Mouse (Mus musculus): ENCODE data around the gene Invs. TPM values are rescaled to one million over a fixed set of nuclear protein-coding genes. Genes with fewer than 3 reads are reported as not detected.

The Invs gene
- polyA plus RNA-seq, 1 experiment, result 3.4 TPM

DNA sequence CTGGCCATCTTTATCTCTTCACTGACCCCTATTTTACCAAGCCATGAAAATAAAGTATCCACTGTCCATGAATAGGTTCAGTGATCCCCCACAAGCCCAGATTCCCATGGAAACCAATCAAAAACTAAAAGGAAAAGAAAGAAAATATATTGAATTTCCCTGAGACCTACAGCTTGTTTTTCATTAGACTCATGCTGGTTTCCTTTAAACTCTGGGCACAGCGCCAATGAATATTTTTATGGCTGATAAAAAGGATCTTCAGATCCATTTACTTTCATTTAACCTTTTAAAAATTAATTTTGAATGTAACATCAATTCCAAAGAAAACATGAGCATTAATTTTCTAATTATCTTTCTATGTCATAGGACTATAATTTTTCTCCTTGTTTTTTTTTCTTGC is 41.7 kb downstream of the Invs start:
- WGBS, result 95% methylated on average over 1 of the region's 1 CpGs
- H3K36me3 ChIP-seq (ENCODE audit: control insufficient read depth, insufficient read depth, low read length), result no peaks in the 10 kb centered on the region
- TF ChIP-seq POLR2A (IDR thresholded peaks at IDR 0.05; ENCODE audit: low read depth, low read length) (no peak), CTCF (IDR thresholded peaks at IDR 0.05; ENCODE audit: extremely low read depth, insufficient read depth, insufficient read length, insufficient replicate concordance) (no peak)
- H3K4me1 ChIP-seq (ENCODE audit: control insufficient read depth, insufficient read depth, insufficient read length), result 0 out of 2 replicates have a peak, but pooled peaks cover 3% of the 10 kb centered on the region
- no peaks in the 10 kb centered on the region for H3K27me3 ChIP-seq (ENCODE audit: control insufficient read depth, insufficient read depth, low read length)
- no peak overlapping the region; the same call in 1 of the 2 replicates for H3K4me3 ChIP-seq (ENCODE audit: extremely low read depth, insufficient read depth, insufficient read length)
- H3K27ac ChIP-seq (ENCODE audit: insufficient read depth, low read length), result no peak overlapping the region
- DNase-seq (ENCODE audit: low read depth in 1 of 2, low spot score in 2 of 2), result no peak

DNA sequence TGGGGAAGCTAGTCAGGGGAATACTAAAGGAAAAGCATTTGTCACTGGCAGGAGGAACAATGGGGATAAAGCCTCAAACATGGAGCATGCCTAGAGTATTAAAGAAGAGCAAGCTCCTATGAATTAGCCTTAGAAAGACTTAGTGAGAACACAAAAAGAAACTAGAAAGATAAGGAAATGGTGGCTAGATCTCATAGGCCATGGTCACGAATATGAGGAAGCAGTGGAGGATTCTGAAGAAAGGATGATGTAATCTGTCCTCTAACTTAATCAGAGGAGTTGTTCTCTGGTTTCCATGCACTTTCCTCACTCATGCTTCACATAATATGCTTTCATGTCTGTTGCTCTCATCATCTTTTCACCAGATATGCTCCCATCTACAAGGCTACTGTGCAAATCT is 42.5 kb downstream of the Invs start:
- Histone ChIP-seq H3K27me3 (ENCODE audit: control insufficient read depth, insufficient read depth, low read length) (no peaks in the 10 kb centered on the region), H3K27ac (ENCODE audit: insufficient read depth, low read length) (no peak overlapping the region), H3K4me1 (ENCODE audit: control insufficient read depth, insufficient read depth, insufficient read length) (0 out of 2 replicates have a peak, but pooled peaks cover 3% of the 10 kb centered on the region), H3K4me3 (ENCODE audit: extremely low read depth, insufficient read depth, insufficient read length) (no peak overlapping the region), H3K36me3 (ENCODE audit: control insufficient read depth, insufficient read depth, low read length) (no peaks in the 10 kb centered on the region)
- WGBS, result 50% methylated on average over 1 of the region's 1 CpGs
- no peak for DNase-seq (ENCODE audit: low read depth in 1 of 2, low spot score in 2 of 2)
- TF ChIP-seq CTCF (IDR thresholded peaks at IDR 0.05; ENCODE audit: extremely low read depth, insufficient read depth, insufficient read length, insufficient replicate concordance), result no peak
- no peak for TF ChIP-seq POLR2A (IDR thresholded peaks at IDR 0.05; ENCODE audit: low read depth, low read length)

DNA sequence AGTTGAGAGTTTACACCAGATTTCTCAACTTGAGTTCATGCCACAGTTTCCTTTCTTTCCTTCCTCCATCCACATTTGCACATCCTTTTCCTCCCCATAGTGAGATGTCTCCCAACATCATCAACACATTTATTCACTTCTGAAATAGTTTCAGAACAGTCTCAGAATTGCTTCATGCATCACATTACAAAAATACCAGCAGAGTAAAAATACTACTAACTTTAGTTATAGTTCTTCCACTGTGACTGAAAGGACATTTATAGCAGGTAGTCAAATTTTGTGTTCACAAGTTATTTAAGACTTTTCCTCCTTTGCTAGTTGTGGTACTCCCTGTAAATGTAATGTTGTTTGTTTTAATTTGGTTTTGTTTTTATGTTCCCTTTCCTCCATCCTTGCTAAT is 47.6 kb downstream of the Invs start:
- TF ChIP-seq POLR2A (IDR thresholded peaks at IDR 0.05; ENCODE audit: low read depth, low read length), result no peak
- no peak for TF ChIP-seq CTCF (IDR thresholded peaks at IDR 0.05; ENCODE audit: extremely low read depth, insufficient read depth, insufficient read length, insufficient replicate concordance)
- no peak for DNase-seq (ENCODE audit: low read depth in 1 of 2, low spot score in 2 of 2)
- H3K4me3 ChIP-seq (ENCODE audit: extremely low read depth, insufficient read depth, insufficient read length), result no peak overlapping the region
- no peaks in the 10 kb centered on the region for H3K4me1 ChIP-seq (ENCODE audit: control insufficient read depth, insufficient read depth, insufficient read length)
- no peaks in the 10 kb centered on the region for H3K27me3 ChIP-seq (ENCODE audit: control insufficient read depth, insufficient read depth, low read length)
- H3K27ac ChIP-seq (ENCODE audit: insufficient read depth, low read length), result no peak overlapping the region
- H3K36me3 ChIP-seq (ENCODE audit: control insufficient read depth, insufficient read depth, low read length), result no peaks in the 10 kb centered on the region

DNA sequence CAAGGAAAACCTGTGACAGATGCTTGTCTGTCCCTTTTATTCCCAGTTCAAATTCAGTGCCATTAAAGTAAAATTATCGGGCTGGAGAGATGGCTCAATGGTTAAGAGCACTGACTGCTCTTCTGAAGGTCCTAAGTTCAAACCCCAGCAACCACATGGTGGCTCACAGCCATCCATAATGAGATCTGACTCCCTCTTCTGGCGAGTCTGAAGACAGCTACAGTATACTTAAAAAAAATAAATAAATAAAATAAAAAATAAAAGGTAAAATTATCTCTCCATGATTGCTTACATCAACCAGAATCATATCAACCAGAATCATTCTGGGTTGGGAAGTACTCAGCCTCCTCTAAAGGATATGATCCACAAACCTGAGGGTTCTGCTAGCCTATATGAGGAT is 48.5 kb downstream of the Invs start:
- no peak overlapping the region for H3K27ac ChIP-seq (ENCODE audit: insufficient read depth, low read length)
- 78% methylated on average over 2 of the region's 2 CpGs for WGBS
- H3K36me3 ChIP-seq (ENCODE audit: control insufficient read depth, insufficient read depth, low read length), result no peaks in the 10 kb centered on the region
- TF ChIP-seq POLR2A (IDR thresholded peaks at IDR 0.05; ENCODE audit: low read depth, low read length), result no peak
- no peak for TF ChIP-seq CTCF (IDR thresholded peaks at IDR 0.05; ENCODE audit: extremely low read depth, insufficient read depth, insufficient read length, insufficient replicate concordance)
- no peak for DNase-seq (ENCODE audit: low read depth in 1 of 2, low spot score in 2 of 2)
- no peak overlapping the region for H3K4me3 ChIP-seq (ENCODE audit: extremely low read depth, insufficient read depth, insufficient read length)
- no peaks in the 10 kb centered on the region for H3K4me1 ChIP-seq (ENCODE audit: control insufficient read depth, insufficient read depth, insufficient read length)
- H3K27me3 ChIP-seq (ENCODE audit: control insufficient read depth, insufficient read depth, low read length), result no peaks in the 10 kb centered on the region

DNA sequence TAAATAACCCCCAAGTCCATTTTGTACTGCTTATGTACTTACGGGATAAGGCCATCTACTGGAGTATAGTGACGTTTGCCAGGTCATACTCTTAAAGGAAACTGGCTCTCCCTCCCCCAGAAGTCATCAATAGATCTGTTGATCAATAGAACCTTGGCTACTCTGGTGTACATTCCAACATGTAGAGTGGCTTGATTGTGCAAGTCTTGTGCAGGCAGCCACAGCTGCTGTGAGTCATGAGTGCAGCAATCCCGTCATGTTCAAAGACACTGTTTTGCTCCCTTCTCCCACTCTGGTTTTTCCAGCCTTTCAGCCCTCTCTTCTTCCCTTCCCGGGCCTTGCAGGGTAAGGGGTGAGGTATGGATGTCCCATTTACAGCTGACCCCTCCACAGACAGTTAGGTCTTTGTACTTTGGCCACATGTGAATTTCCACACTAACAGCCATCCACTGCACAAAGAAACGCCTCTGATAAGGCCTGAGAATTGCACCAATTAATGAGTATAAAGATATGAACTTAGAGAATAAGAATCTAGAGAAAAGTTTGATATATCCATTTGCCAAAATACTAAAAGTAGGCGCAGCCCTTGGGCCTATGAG is 53.0 kb downstream of the Invs start:
- no peak for DNase-seq (ENCODE audit: low read depth in 1 of 2, low spot score in 2 of 2)
- Histone ChIP-seq H3K4me3 (ENCODE audit: extremely low read depth, insufficient read depth, insufficient read length) (no peak overlapping the region), H3K27me3 (ENCODE audit: control insufficient read depth, insufficient read depth, low read length) (no peaks in the 10 kb centered on the region), H3K4me1 (ENCODE audit: control insufficient read depth, insufficient read depth, insufficient read length) (no peaks in the 10 kb centered on the region), H3K36me3 (ENCODE audit: control insufficient read depth, insufficient read depth, low read length) (no peaks in the 10 kb centered on the region), H3K27ac (ENCODE audit: insufficient read depth, low read length) (no peak overlapping the region)
- TF ChIP-seq POLR2A (IDR thresholded peaks at IDR 0.05; ENCODE audit: low read depth, low read length) (no peak), CTCF (IDR thresholded peaks at IDR 0.05; ENCODE audit: extremely low read depth, insufficient read depth, insufficient read length, insufficient replicate concordance) (no peak)
- WGBS, result 87% methylated on average over 6 of the region's 6 CpGs

DNA sequence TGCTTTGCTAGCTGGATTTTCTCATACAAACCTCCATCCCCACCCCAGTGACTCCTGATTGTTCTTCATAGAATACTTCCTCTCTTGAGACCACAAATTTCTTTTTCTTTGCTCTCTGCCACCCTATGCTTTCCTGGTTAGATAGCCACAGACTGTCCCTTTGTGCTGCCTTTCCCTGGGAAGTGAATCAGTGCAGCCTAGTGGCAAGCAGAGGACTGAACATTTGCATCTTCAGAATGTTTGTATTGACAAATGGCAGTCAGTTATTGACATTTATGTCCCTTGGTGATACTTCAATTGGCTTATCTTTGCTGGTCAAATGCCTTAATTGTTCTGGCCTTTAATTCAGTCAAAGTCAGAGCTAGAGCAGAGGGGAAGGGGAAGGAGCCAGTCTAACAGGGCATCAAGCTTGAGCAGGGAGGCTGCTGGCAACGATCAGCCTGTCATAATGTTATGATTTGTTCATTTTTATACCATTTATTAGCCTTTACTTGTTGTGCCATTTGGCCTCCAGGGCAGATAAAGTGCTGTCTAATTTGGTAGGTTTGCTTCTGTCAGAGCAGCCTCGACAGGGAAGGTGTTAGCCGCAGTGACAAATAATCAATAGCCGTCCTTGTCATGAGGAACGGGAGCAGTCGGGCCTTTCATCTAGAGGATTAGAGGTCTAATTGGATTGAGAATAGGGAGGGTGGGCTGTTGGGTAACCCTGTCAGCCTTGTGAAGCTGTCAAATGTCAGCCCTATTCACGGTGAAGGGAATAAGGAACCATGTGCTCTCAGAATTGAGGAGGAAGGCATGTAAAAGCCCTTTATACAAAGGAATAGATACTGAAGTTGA is 55.6 kb downstream of the Invs start:
- H3K4me1 ChIP-seq (ENCODE audit: control insufficient read depth, insufficient read depth, insufficient read length), result no peaks in the 10 kb centered on the region
- no peak overlapping the region for H3K4me3 ChIP-seq (ENCODE audit: extremely low read depth, insufficient read depth, insufficient read length)
- TF ChIP-seq POLR2A (IDR thresholded peaks at IDR 0.05; ENCODE audit: low read depth, low read length), result no peak
- no peak for TF ChIP-seq CTCF (IDR thresholded peaks at IDR 0.05; ENCODE audit: extremely low read depth, insufficient read depth, insufficient read length, insufficient replicate concordance)
- DNase-seq (ENCODE audit: low read depth in 1 of 2, low spot score in 2 of 2), result no peak
- 84% methylated on average over 7 of the region's 7 CpGs for WGBS
- no peak overlapping the region for H3K27ac ChIP-seq (ENCODE audit: insufficient read depth, low read length)
- H3K36me3 ChIP-seq (ENCODE audit: control insufficient read depth, insufficient read depth, low read length), result no peaks in the 10 kb centered on the region
- no peaks in the 10 kb centered on the region for H3K27me3 ChIP-seq (ENCODE audit: control insufficient read depth, insufficient read depth, low read length)

DNA sequence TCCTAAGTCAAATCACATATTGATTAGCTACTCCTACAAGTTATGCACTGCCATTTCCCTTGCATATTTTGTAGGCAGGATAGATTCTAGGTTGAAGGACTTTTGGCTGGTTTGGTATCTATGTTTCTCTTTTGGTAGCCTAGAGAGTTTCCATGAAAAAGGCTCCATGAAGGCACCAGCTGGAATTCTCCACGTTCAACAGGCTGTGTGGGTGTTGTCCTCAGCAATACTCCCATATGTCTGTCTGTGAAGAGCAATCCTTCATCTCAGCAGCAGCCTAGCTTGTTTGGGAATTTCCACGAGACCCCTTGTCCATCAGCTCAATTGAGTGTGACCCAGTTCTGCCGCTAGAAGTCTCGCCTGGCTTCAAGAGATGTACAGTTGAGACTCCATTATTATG is 63.1 kb downstream of the Invs start:
- DNase-seq (ENCODE audit: low read depth in 1 of 2, low spot score in 2 of 2), result no peak
- Histone ChIP-seq H3K27me3 (ENCODE audit: control insufficient read depth, insufficient read depth, low read length) (no peaks in the 10 kb centered on the region), H3K27ac (ENCODE audit: insufficient read depth, low read length) (no peak overlapping the region), H3K4me3 (ENCODE audit: extremely low read depth, insufficient read depth, insufficient read length) (no peak overlapping the region), H3K4me1 (ENCODE audit: control insufficient read depth, insufficient read depth, insufficient read length) (no peaks in the 10 kb centered on the region), H3K36me3 (ENCODE audit: control insufficient read depth, insufficient read depth, low read length) (no peaks in the 10 kb centered on the region)
- WGBS, result 92% methylated on average over 4 of the region's 4 CpGs
- no peak for TF ChIP-seq CTCF (IDR thresholded peaks at IDR 0.05; ENCODE audit: extremely low read depth, insufficient read depth, insufficient read length, insufficient replicate concordance)
- no peak for TF ChIP-seq POLR2A (IDR thresholded peaks at IDR 0.05; ENCODE audit: low read depth, low read length)
